Mouse (Mus musculus): Measurements from ENCODE around the gene Celf1. TPM values are rescaled to one million over a fixed set of nuclear protein-coding genes. Genes with fewer than 3 reads are reported as not detected.
"Not testable (repeated sequence)": the region's sequence is repeated elsewhere in the genome, so short reads cannot be mapped to it uniquely, and the experiment has no call there.

The Celf1 gene
- total RNA-seq (2021), result 100 to 1,000 TPM in 1 of 2 experiments, 10 to 100 TPM in 1; 92.7 to 101 TPM
- long read RNA-seq, experiment 1, full-length matches to known transcripts, result 3 of 23 reads
- long read RNA-seq, experiment 1, partial matches to known transcripts, result 6 of 23 reads
- long read RNA-seq, experiment 1, other reads (novel, unspliced or antisense), result 14 of 23 reads
- long read RNA-seq, experiment 2, full-length matches to known transcripts, result 2 of 10 reads
- long read RNA-seq, experiment 2, partial matches to known transcripts, result 1 of 10 reads
- long read RNA-seq, experiment 2, other reads (novel, unspliced or antisense), result 7 of 10 reads

GRCm38 (mm10) chr2:90940233-90941229, at the start of gene Celf1:
TSS of gene Celf1 (plus strand) at chr2:90940382.
- DNase-seq, result peak; percentile 89 to 92

DNA sequence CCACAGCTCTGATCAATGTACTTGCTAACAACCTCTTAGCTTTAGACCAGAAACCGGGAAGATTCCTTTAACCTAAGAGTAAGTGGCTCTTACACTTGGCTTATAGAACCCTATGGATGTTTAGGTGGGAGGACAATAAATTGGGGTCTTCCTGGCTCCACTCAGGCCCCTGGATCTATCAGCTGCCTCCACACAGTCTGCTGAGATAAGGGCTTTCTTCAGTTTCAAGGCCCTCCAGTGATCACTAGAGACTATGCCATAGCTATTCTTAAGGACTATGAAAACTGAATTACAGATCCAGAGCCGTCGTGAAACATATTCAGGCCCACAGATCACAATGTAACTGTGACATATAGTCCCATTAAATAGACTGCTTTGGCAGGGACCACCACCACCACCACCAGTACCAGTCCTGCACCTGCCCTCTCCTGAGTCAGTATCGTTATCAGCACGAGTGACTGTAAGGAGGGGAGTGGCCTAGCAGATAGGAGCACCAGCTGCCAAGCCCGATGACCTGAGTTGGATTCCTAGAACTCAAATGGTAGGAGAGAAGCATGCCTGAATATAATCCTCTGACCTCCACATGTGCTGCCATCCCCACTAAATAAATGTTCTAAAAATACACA, 46.4 kb upstream of the Celf1 start:
- DNase-seq, result no peak

DNA sequence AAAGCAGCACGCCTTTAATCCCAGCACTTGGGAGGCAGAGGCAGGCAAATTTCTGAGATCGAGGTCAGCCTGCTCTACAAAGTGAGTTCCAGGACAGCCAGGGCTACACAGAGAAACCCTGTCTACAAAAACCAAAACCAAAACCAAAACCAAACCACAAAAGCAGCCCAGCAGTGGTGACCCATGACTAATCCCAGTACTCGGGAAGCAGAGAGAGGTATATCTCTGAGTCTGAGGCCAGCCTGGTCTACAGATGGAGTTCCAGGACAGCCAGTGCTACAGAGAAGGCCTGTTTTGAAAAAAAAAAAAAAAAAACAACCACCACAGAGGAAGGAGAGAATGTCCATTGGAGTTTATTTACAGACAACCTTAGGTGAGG, 45.9 kb upstream of the Celf1 start:
- DNase-seq, result not testable (repeated sequence)

GRCm38 (mm10) chr2:90903398-90903797, 36.8 kb upstream of the Celf1 start:
- no peak for DNase-seq

DNA sequence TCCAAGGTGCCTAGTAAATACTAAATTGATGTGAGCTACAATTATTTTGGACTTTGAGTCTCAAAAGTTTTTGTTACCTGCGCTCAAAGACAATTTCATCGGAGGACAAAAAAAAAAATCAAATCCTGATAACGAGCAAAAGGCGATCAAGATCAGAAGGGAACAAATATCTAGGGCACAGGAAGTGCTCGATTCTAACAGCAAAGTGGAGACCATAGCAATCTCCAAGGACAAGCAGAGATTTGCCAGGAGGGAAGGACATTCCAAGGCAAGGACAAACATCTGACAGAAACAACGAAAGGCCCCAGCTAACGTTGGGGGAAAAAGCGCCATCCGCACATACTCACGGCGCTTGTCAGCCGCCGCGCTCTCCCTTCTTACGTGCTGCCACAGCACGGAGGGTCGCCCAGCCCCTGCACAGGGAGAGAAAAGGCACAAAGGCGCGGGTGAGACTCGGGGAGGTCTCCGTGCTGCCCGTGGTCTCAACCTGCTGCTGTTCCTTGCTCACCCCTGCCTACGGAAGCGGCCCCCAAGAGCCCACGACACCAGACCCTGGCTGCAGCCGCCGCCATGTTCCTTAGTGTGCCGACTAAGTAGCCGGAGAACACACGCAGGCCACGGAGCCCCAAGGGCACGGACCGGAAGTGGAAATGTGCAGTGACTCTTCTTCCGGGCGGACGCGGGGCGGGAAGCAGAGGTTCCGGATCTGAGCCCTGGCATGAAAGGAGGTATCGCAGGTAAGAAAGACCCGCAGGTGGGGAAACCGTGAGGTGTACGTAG, 35.9 kb upstream of the Celf1 start, which contains the start of the genes Kbtbd4 and Ndufs3:
Gene Kbtbd4 (plus strand): TSS at position 665 of the 780 bp plus-strand sequence.
Gene Ndufs3 (minus strand): TSS at position 752 of the 780 bp plus-strand sequence.
- DNase-seq, result peak; percentile 91

DNA sequence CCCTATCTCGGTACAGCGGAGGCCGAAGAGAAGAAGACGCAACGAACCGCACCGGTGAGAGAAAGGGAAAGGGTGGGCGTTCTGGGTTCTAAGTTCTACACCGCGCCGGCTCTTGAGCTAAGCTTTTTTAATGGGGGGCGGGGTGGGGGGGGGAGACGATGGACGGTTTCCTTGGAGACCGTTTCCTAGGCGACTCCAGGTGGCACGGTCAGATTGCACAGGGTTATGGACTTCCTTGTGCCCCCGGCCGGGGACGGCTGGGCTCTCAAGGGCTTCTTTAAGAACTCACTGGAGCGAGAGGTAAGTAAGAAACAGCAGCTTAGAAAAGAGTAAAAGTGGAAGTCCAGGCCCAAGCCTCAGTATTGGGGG, 35.3 kb upstream of the Celf1 start:
- DNase-seq, result peak in 1 of 2 experiments; percentile 28

DNA sequence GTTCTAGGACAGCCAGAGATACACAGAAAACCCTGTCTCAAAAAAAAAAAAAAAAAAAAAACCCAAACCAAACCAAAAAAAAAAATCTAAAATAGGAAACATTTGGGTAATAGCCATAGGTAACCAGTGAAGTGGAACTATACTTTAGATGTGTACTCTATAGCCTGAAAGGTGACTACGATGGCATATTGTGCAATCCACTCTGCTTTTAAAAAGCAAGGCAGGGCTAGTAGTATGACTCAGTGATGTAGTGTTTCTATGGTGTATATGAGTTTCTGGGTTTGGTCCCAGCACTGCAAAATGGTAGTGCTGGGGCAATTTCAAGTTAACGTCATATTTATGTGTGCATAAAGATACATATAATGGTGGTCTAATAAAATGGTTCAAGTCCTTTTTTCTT, 33.5 kb upstream of the Celf1 start:
- no peak for DNase-seq

DNA sequence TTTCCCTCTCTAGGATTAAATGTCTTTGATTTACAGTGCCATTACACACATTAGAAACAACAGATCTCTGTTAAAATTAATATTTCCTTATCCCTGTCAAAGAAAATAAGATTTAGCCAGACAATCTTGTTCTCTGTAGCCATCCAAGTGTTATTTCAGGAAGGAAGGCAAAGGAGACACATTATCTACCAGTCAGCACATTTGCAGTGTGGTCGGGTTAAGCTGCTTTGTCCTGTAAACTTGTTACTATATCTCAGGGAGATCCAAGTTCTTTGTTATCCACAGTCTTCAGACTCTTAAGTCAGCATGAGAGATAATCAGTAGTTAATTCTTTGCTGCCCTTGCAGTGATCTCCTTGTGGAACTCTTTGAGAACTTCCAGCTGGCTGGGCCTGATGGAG, 29.3 kb upstream of the Celf1 start:
- DNase-seq, result no peak

DNA sequence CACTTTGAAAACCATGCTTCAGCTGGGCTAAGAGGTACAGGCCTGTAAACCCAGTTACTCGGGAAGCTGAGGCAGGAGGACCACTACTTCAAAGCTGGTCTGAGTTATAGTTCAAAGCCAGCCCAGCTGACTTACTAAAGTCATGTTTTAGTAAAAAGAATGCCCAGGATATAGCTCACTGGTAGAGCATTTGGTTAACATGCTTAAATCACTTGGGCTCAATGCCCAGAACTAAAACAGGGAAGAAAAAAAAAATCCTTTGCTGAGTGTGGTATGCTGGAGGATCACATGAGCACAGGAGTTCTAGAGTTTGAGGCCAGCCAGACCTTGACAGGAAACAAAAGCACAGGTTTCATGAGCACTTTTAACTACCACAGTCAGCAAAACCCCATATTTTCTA, 28.5 kb upstream of the Celf1 start:
- DNase-seq, result no peak

- DNase-seq, result peak; percentile 42 to 44
These were observed 26.5 kb upstream of the Celf1 start for GRCm38 (mm10) chr2:90913671-90914070.

- DNase-seq, result no peak
These were observed 24.7 kb upstream of the Celf1 start for GRCm38 (mm10) chr2:90915516-90915915.

DNA sequence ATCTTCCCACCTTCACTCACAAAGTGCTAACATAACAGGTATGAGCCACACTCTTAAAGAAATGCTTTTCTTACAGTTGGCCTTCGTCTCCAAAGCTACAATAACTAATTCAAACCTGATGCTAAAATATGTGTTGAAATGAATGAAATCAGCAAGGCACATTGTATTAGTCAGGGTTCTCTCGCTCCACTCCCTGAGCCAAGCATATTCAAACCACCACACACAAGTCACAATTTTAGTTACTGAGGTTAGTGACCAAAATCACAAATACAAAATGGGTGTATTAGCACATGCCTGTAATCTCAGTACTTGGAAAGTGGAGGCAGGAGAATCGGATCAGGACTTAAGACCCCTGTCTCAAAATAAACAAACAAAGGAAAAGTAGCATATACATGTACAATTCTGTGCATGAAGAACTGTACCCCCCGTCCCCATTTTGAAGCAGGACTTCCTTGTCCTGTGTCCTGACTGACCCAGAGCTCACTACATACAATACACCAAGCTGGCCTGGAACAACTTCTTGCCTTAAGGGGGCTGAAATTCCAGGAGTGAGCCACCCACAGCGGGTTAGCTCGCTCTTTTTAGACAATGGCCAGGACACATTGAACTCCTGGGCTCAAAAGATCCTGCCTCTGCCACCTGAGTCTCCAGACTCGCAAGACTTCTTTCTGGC, 23.5 kb upstream of the Celf1 start:
- DNase-seq, result no peak

DNA sequence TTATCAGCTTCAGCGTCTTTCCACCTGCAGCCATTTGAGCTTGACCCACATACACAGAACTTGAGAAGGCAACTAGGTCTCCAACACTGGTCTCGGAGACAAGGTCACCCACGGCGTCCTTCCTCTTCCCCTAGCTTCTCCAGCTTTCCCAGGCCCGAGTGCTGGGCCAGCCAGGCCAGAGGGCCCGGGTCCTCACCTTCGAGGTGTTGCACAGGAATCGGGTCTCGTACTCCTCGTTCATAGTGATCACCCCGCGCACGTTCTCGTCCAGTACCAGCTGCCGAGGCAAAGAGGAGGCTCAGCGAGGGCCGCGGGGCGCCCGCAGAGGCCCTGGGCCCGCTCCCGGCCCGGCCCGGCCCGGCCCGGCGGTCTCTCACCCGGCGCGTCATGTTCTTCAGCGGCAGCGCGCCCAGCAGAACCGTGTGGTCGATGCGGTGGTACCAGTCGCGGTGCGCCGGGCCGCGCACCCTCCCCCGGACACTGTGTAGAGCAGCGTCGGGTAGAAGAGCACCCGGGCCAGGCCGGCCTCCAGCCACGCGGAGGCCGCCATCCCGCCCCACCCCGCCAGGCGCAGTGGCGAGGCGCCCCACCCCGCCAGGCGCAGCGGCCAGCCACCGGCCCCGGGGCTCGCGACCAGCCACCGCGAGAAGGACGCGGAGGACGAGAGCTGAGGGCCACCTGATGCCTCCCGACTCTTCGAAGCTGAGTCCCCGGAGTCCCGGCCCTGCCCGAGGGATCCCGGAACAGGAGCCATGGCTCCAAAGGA, 22.8 kb upstream of the Celf1 start:
- DNase-seq, result peak; percentile 79 to 90

DNA sequence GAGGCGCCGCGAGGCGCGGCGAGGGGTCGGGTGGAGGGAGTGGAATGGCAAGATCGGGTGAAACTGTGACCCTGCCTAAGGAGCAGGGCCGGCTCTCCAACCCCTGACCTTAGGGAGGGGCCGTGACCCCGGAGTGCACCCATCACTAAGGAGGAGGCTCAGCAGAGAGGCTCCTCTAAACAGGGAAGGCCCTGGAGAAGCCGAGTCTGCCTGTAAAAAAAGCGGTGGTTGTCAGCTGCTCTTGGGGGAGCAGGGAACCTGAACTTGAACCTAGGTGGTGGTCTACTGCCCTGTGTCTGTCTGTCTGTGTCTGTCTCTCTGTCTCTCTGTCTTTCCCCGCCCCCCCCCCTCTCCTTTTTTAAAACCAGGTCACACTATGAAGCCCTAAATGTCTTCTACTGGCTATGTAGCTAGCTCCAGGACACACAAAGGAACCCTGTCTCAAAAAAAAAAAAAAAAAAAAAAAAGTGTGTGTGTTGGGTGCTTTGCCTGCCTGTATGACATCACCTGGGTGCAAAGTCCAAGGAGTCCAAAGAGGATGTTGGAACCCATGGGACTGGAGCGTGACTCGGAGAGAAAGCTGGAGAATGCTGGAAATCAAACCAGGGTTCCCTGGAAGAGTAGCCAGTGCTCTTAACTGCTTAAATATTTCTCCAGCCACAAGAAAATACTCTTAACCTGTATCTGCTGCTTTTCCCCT, 22.0 kb upstream of the Celf1 start:
- peak; percentile 8 to 31 for DNase-seq

DNA sequence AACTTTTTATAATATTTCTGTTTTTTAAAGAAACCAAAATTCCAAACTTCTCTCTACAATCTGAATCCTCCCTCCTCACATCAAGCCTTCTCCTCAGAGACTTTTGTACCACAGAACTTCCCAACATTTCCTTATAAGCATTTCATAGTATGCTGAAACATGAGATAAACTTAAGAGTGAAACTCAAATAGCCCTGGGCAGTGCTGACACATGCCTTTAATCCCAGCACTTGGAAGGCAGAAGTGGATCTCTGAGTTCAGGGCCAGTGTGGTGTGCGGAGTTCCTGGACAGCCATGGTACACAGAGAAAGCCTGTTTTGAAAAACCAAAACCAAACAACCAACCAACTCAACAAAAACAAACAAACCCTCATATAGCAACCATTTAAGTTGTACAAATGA, 19.0 kb upstream of the Celf1 start:
- DNase-seq, result no peak

DNA sequence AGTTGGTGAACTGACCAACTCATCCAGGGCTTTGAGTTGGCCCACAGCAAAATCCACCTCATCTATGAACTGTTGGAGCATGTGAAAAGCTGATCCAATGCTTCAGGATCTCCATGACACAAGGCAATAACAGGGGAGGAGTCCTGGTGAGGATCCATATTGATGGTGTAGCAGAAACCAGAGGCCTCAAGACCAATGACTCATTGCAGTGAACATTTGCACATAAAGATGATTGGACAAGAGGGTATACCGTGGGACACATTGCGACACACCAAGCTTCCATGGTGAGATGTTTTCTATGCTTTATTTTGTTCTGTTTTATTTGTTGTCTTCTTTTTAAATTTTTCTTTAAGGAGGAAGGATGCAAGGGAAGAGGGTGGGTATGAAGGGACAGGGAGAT, 17.5 kb upstream of the Celf1 start:
- DNase-seq, result no peak

DNA sequence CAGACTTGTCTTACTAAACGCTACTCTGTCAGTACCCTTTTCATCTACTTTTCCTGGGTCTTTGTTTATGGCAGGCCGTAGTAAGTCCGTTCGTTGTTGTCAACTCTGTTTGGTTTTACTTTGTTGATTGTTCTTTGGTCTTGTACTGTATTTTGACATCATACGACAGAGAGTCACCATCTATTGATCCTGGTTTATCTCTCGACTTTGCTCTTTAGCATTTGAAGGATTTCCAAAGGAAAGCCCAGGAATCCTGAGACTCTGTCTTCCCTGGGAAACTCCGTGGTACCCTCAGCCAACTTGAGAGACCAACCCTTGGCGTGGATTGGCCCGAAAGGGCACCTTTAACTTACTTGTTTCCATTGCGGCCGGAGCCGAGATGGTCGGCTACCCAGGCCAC, 11.6 kb upstream of the Celf1 start:
- no peak for DNase-seq

DNA sequence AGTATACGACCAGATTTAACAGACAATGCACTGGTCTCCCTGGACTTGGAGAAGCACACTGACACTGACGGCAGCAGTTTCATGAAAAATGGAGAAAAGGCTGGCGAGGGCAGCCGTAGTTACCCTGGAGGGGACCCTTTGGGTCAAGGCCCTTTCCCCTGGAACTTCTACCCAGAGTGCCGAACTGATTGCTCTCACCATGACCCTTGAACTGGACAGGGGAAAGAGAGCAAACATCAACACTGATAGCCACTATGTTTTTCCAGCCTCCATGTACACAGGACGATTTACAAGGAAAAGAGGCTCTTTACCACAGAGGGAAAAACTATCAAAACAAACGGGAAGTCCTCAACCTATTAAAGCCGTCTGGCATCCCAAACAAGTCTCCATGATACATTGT, 8.4 kb upstream of the Celf1 start:
- DNase-seq, result no peak

DNA sequence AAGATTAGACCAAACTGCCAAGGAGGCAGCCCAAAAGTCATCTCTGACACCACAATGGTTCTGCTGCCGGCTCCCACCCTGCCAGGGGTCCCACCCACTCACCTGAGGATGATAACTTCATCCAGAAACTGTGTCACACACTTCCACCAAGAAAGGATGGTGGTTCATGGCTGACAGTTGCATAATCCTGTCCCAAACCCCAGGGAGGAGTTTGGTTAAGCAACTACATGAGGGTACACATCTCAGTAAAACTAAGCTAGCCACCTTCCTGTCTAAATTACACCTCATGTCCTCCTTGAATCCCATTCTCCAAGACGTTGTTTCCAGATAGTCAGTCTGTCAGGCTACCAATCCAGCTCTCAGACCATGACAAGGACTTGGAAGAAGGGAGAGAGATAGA, 7.9 kb upstream of the Celf1 start:
- no peak for DNase-seq

GRCm38 (mm10) chr2:90938362-90938761, 1.8 kb upstream of the Celf1 start:
- no peak for DNase-seq
